Comparison of ENCODE assay signal across 32 mouse cellular contexts in the genomic region with DNA sequence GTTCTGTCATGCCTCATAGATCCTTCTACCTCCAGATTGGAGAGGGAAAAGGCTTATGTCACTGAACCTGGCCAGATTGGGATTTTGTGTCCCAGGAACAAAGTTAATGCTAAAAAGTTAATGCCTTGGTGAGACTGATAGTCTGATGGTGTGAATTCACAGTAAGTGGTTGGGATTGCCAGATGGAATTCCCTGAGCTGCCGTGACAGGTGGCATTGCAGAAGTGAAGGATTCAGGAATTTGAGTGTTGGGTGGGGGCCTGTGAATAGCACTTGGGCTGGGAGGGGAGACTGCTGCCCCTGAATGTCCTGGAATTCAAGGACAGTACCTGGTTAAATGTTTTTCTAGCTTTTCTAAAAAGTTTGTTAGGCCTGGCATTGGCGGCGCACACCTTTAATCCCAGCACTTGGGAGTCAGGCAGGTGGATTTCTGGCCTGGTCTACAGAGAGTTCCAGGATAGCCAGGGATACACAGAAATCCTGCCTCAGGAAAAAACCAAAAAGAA. TPM values are rescaled to one million over a fixed set of nuclear protein-coding genes. Genes with fewer than 3 reads are reported as not detected.
A peak's percentile ranks its signal among the peaks of the same experiment; 100 is the strongest.
DNase-seq lines count a peak whose midpoint lies in the region; ATAC-seq and TF ChIP-seq lines count a peak whose summit lies in the region.
"Had no signal": no experiment of that assay in that cellular context is flagged by ENCODE, and none has a peak within 500 bp of the region (broad histone marks: within the 10 kb centered on the region; RNA-seq: fewer than 3 reads in every experiment).

No protein-coding gene starts in this region.

- no peak overlapping the region for H3K4me2 ChIP-seq in liver, embryonic 12.5 days
- no peak overlapping the region for H3K4me2 ChIP-seq in hindbrain, embryonic 14.5 days (replicated peaks)
- H3K4me2 ChIP-seq: forebrain, embryonic 13.5 days; heart, embryonic 11.5 days; hindbrain, embryonic 12.5 days had no signal

- H3K4me1 ChIP-seq in liver, embryonic 12.5 days = peaks cover 40% of the 10 kb centered on the region
- peaks cover 67% of the 10 kb centered on the region for H3K4me1 ChIP-seq in E14TG2a.4 (replicated peaks; ENCODE audit: low read depth, low read length)
- peaks cover 11% of the 10 kb centered on the region for H3K4me1 ChIP-seq in hindbrain, embryonic 14.5 days (replicated peaks; ENCODE audit: control insufficient read depth, insufficient read depth, low read length)

- WGBS in liver, embryonic 12.5 days (ENCODE audit: insufficient replicate concordance) = 92% methylated on average over 3 of the region's 3 CpGs
- 93% methylated on average over 3 of the region's 3 CpGs for WGBS in hindbrain, embryonic 14.5 days

- no peaks in the 10 kb centered on the region for H3K9me3 ChIP-seq in liver, embryonic 12.5 days (replicated peaks)
- no peaks in the 10 kb centered on the region for H3K9me3 ChIP-seq in E14TG2a.4 (ENCODE audit: low read length)
- no peaks in the 10 kb centered on the region for H3K9me3 ChIP-seq in hindbrain, embryonic 14.5 days (ENCODE audit: control insufficient read depth, low read length)
- H3K9me3 ChIP-seq: forebrain, embryonic 10.5 days; forebrain, embryonic 13.5 days; G1E; hindbrain, embryonic 12.5 days had no signal

- DNase-seq in liver (no peak), ZHBTc4 (ENCODE audit: low read depth, low spot score) (peak; percentile 59)
- DNase-seq in right cerebral cortex, postnatal 25 days = no peak
- DNase-seq in hindbrain, embryonic 14.5 days (ENCODE audit: low spot score) = no peak
- no peak for DNase-seq in layer of hippocampus, postnatal 25 days (ENCODE audit: extremely low spot score in 1 of 2, low spot score in 1 of 2)
- DNase-seq: adrenal gland, adult 8-10 months; adrenal gland, postnatal 25 days; cerebellum, adult 11-12 months; cerebellum, adult 8-10 months; cerebellum, postnatal 10 days; gastrocnemius, postnatal 14 days; heart, adult 11 months had no signal

- ATAC-seq in liver, embryonic 12.5 days = no peak
- no peak for ATAC-seq in hindbrain, embryonic 14.5 days (ENCODE audit: low FRiP score)
- ATAC-seq: activated CD4-positive, CD25-positive, alpha-beta regulatory T cell, adult 4 months; CD4-positive, CD25-positive, alpha-beta regulatory T cell, adult 4 months; forebrain, embryonic 13.5 days; forebrain, embryonic 16.5 days; hindbrain, embryonic 16.5 days had no signal

- no peak overlapping the region; the same call in 1 of the 2 replicates for H3K4me3 ChIP-seq in liver, embryonic 12.5 days
- H3K4me3 ChIP-seq in E14TG2a.4 (replicated peaks; ENCODE audit: low read length) = 0 out of 2 replicates have a peak overlapping the region, but pooled peaks have one; percentile 4
- no peak overlapping the region for H3K4me3 ChIP-seq in hindbrain, embryonic 14.5 days (replicated peaks; ENCODE audit: low read length)
- H3K4me3 ChIP-seq: forebrain, embryonic 10.5 days; forebrain, embryonic 13.5 days; hindbrain, embryonic 12.5 days had no signal

- H3K27ac ChIP-seq in liver, embryonic 12.5 days = peak overlapping the region; percentile 96
- no peak overlapping the region for H3K27ac ChIP-seq in hindbrain, embryonic 14.5 days
- H3K27ac ChIP-seq: forebrain, embryonic 10.5 days; forebrain, embryonic 13.5 days; hindbrain, embryonic 12.5 days had no signal

- no peaks in the 10 kb centered on the region for H3K27me3 ChIP-seq in liver, embryonic 12.5 days (replicated peaks)
- no peaks in the 10 kb centered on the region for H3K27me3 ChIP-seq in E14TG2a.4 (ENCODE audit: insufficient read depth, low read length)
- H3K27me3 ChIP-seq in hindbrain, embryonic 14.5 days (ENCODE audit: control insufficient read depth, insufficient read depth, low read length) = no peaks in the 10 kb centered on the region
- H3K27me3 ChIP-seq: forebrain, embryonic 13.5 days; hindbrain, embryonic 12.5 days had no signal

- H3K36me3 ChIP-seq in liver, embryonic 12.5 days = peaks cover 47% of the 10 kb centered on the region
- H3K36me3 ChIP-seq in E14TG2a.4 (ENCODE audit: insufficient read depth, low read length) = peaks cover 62% of the 10 kb centered on the region
- peaks cover 41% of the 10 kb centered on the region for H3K36me3 ChIP-seq in hindbrain, embryonic 14.5 days (replicated peaks; ENCODE audit: control insufficient read depth, insufficient read depth)

- TF ChIP-seq CTCF in E14TG2a.4 (conservative IDR thresholded peaks at IDR 0.05; ENCODE audit: low read length) = no peak

- 0 out of 2 replicates have a peak overlapping the region, but pooled peaks have one; percentile 27 for H3K9ac ChIP-seq in liver, embryonic 12.5 days
- H3K9ac ChIP-seq in hindbrain, embryonic 14.5 days = no peak overlapping the region
- H3K9ac ChIP-seq: forebrain, embryonic 13.5 days; hindbrain, embryonic 12.5 days had no signal

RNA-seq across cellular contexts. Expression of gene Rpsa, which starts 4.3 kb away (rescaled TPM):
- 1,191 and 1,263 TPM in 2 replicates for polyA plus RNA-seq in liver, embryonic 12.5 days (2016; fragmentation: Nextera tagmentation; extraction: Ambion mirVana)
- polyA plus RNA-seq in hindbrain, embryonic 14.5 days (2014; fragmentation: Nextera tagmentation; extraction: Ambion mirVana) = 1,110 and 1,180 TPM in 2 replicates
- 100 to 1,000 TPM; 415 to 483 TPM for total RNA-seq in layer of hippocampus, postnatal 25 days (2021)

RNA-seq across cellular contexts. Expression of gene Mobp, which starts 17.7 kb away (rescaled TPM):
- polyA plus RNA-seq in liver, embryonic 12.5 days (2016; fragmentation: Nextera tagmentation; extraction: Ambion mirVana) = not detected in 2 replicates
- polyA plus RNA-seq in hindbrain, embryonic 14.5 days (2014; fragmentation: Nextera tagmentation; extraction: Ambion mirVana) = 0.08 and 0.15 TPM in 2 replicates
- total RNA-seq in layer of hippocampus, postnatal 25 days (2021) = 100 to 1,000 TPM; 605 to 677 TPM
- total RNA-seq: gastrocnemius, adult 18-20 months; gastrocnemius, postnatal 4 days; hematopoietic stem cell, adult 5-6 weeks had no signal
- polyA plus RNA-seq: activated CD4-positive, CD25-positive, alpha-beta regulatory T cell, adult 4 months; C2C12; G1E; heart, embryonic 11.5 days; heart, embryonic 14.5 days; hindbrain, embryonic 12.5 days had no signal

RNA-seq across cellular contexts. Expression of gene Slc25a38, which starts 21.7 kb away (rescaled TPM):
- polyA plus RNA-seq in liver, embryonic 12.5 days (2016; fragmentation: Nextera tagmentation; extraction: Ambion mirVana) = 142 and 144 TPM in 2 replicates
- polyA plus RNA-seq in hindbrain, embryonic 14.5 days (2014; fragmentation: Nextera tagmentation; extraction: Ambion mirVana) = 38.3 and 43.0 TPM in 2 replicates
- total RNA-seq in layer of hippocampus, postnatal 25 days (2021) = 10 to 100 TPM; 23.2 to 32.4 TPM

RNA-seq across cellular contexts. Expression of gene Ccr8, which starts 39.9 kb away (rescaled TPM):
- polyA plus RNA-seq in liver, embryonic 12.5 days (2016; fragmentation: Nextera tagmentation; extraction: Ambion mirVana) = not detected in 2 replicates
- not detected in 2 replicates for polyA plus RNA-seq in hindbrain, embryonic 14.5 days (2014; fragmentation: Nextera tagmentation; extraction: Ambion mirVana)
- not detected for total RNA-seq in layer of hippocampus, postnatal 25 days (2021)
- total RNA-seq: adrenal gland, adult 8-10 months; adrenal gland, postnatal 25 days; G1E; gastrocnemius, adult 18-20 months; gastrocnemius, postnatal 14 days; gastrocnemius, postnatal 4 days; heart, adult 8-10 months; heart, postnatal 25 days had no signal
- polyA plus RNA-seq: C2C12; embryonic facial prominence, embryonic 11.5 days; forebrain, embryonic 10.5 days; forebrain, embryonic 13.5 days; forebrain, embryonic 16.5 days; G1E; heart, embryonic 11.5 days; heart, embryonic 14.5 days; heart, postnatal 0 days; hindbrain, embryonic 12.5 days; hindbrain, embryonic 16.5 days had no signal
